Mouse (Mus musculus) pancreas, adult 10 weeks (tissue): ENCODE measurements around the gene Opn3. TPM values are rescaled to one million over a fixed set of nuclear protein-coding genes. Genes with fewer than 3 reads are reported as not detected.

Source experiments
- polyA plus RNA-seq: library from polyadenylated mRNA; stranded (reverse); fragments of 350-450 nt; fragmentation: Illumina TruSeq; extraction: RNeasy Lipid Tissue Mini Kit (QIAGEN cat#74804); gene quantifications from one replicate; pipeline ENCODE4 v1.2.3, GENCODE M21; 2015; ENCODE audit warnings: low read depth, low replicate concordance; ENCODE audit not compliant: insufficient read depth

The Opn3 gene
- 0.74 TPM for polyA plus RNA-seq

DNA sequence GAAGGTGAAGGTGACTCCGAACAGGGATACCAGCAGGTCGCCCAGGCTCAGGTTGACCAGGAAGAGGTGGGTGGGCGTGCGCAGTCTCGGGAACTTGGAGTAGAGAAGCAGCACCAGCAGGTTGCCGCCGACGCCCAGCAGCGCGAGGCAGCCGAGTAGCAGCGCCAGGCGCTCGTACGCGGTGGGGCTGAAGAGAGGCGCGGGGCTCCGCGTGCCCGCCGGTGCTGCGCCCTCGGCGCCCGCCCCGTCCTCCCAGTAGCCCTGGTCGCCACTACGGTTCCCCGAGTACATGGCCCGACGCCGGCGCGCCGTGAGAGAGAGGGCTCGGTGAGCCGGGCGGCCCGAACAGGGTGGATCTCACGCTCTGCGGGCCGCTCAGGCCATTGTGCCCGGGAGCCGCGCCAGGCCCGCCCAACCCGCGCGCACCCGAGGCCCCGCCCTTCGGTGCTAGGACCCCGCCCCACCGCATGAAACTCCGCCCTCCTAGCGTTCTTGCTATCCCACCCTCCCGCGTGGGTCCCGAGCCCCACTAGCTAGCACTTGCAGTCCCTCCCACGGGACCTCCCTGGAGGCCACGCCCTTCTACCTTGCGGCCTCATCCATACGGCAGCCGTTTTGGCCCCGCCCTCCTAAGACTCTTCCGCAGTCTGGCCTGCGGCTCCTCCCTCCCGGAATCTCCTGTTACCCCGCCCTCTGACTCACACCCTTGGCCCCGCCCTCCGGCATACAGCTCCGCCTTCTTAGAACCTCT is at the start of gene Opn3, which contains the start of gene Chml:
Gene Opn3 (minus strand): TSS at position 531 of the 751 bp plus-strand sequence.
Gene Chml (minus strand): TSS at position 656 of the 751 bp plus-strand sequence.

DNA sequence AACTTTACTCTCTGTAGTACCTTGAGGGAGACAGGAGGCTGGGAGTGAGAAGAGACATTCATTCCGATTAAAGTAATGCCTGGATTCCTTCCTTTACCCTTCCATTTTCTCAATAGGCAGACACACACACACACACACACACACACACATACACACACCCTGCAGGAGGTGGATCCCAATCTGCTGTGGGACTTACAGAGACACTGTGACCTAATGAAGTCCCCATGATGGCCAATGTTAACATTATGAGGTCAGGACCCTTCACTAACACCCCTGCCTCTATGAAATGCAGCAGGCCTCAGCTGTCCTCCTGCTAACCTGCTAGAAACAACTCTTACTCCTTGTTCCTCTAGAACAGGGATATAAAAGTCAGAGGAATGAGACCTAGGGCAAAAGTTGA is 5.7 kb upstream of the Opn3 start, which contains the start of gene Wdr64:
Gene Wdr64 (plus strand): TSS at position 301 of the 400 bp plus-strand sequence.

GRCm38 (mm10) chr1:175625257-175625879 is 67.2 kb downstream of the Opn3 start, which contains the start of gene Fh1:
Gene Fh1, minus strand, starts transcription at chr1:175625635.

DNA sequence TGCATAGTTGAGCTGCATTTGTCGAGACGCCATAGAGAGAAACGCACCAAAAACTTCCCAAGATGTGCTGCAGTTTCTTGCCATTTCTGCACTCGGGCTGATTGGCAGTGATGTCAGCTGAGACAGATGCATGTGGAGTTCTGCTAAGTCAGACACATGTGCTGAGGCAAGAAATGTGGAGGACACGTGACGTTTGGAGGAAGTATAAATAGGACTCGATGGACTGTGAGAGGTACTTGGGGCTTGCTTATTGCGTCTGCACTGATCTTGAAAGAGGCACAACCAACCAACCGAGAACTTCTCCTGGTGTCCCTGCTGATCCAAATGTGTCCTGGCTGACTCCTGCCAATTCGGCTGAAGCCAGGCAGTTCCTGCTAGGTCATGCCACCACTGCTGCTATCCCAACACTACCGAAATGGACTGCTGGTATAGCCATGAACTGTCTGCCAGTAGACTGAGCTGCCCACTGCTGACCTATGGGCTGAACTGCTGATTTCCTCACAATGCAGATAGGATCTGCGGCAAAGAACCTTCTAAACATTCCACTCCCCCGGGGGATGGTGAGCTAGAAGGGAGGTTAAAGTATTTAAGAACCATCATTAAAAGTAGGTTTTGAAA is 72.7 kb downstream of the Opn3 start, which contains the start of gene Kmo:
Gene Kmo (plus strand): TSS at position 568 of the 618 bp plus-strand sequence.

Other genes with a start within 250 kb of the Opn3 start
- gene Rgs7, start 200.3 kb downstream of the Opn3 start, polyA plus RNA-seq = 0.52 TPM
- gene Kmo, start 72.4 kb downstream of the Opn3 start, polyA plus RNA-seq = 0.42 TPM
- gene Fh1, start 67.1 kb downstream of the Opn3 start, polyA plus RNA-seq = 23.7 TPM
- 1.4 TPM for gene Chml, start 125 bp upstream of the Opn3 start, polyA plus RNA-seq
- not detected for gene Wdr64, start 5.8 kb upstream of the Opn3 start, polyA plus RNA-seq
- gene Exo1, start 187.8 kb upstream of the Opn3 start, polyA plus RNA-seq = not detected
- gene Gm38100, start 227.6 kb upstream of the Opn3 start, polyA plus RNA-seq = not detected